Mouse (Mus musculus) hindbrain, embryonic 16.5 days (tissue): ENCODE measurements around the gene Nr2f2. TPM values are rescaled to one million over a fixed set of nuclear protein-coding genes. Genes with fewer than 3 reads are reported as not detected.
A peak's percentile ranks its signal among the peaks of the same experiment; 100 is the strongest.

ENCODE experiments used
- ATAC-seq: fragments of 200-750 bp; cut with Nextera tagmentation; 2 replicates; pipeline ENCODE4 v1.8.0; 2017; ENCODE audit warnings: moderate TSS enrichment, moderate library complexity
- H3K27ac ChIP-seq: fragments of 300-500 bp; sonication (generic); 2 replicates; pipeline ENCODE4 v1.5.1; 2014; ENCODE audit warnings: low read depth, mild to moderate bottlenecking, control low read depth, low read length, moderate library complexity
- H3K27me3 ChIP-seq: fragments of 300-500 bp; sonication (generic); replicated peaks from 2 replicates; pipeline ENCODE4 v1.6.1; 2014; ENCODE audit warnings: low read length; ENCODE audit not compliant: control insufficient read depth, insufficient read depth
- H3K36me3 ChIP-seq: fragments of 300-500 bp; sonication (generic); 2 replicates; pipeline ENCODE4 v1.6.1; 2014; ENCODE audit warnings: mild to moderate bottlenecking, low read length, moderate library complexity, mixed read lengths; ENCODE audit not compliant: control insufficient read depth, insufficient read depth
- H3K4me1 ChIP-seq: fragments of 300-500 bp; sonication (generic); 2 replicates; pipeline ENCODE4 v1.6.1; 2014; ENCODE audit warnings: low read depth, low read length; ENCODE audit not compliant: control insufficient read depth, insufficient read depth
- H3K4me2 ChIP-seq: fragments of 300-500 bp; sonication (generic); 2 replicates; pipeline ENCODE4 v1.6.1; 2014; ENCODE audit warnings: mild to moderate bottlenecking, low read length, control low read depth, moderate library complexity
- H3K4me3 ChIP-seq: fragments of 300-500 bp; sonication (generic); 2 replicates; pipeline ENCODE4 v1.5.1; 2014; ENCODE audit warnings: mild to moderate bottlenecking, low read length, control low read depth, moderate library complexity
- H3K9ac ChIP-seq: fragments of 300-500 bp; sonication (generic); 2 replicates; pipeline ENCODE4 v1.6.1; 2014; ENCODE audit warnings: low read depth, mild to moderate bottlenecking, control low read depth, low read length, moderate library complexity
- H3K9me3 ChIP-seq: fragments of 300-500 bp; sonication (generic); 2 replicates; pipeline ENCODE4 v1.6.1; 2014; ENCODE audit warnings: mild to moderate bottlenecking, low read length, moderate library complexity; ENCODE audit not compliant: control insufficient read depth
- WGBS: fragments of 180-500 bp; shearing (Covaris S2); extraction: QIAGEN DNeasy Blood & Tissue Kit; methylation state at CpG from one replicate; pipeline ENCODE4 v1.1.7; 2014; 5-methylcytosine and 5-hydroxymethylcytosine counted together
- polyA plus RNA-seq: library from polyadenylated mRNA; unstranded; fragments of >200 nt; fragmentation: Nextera tagmentation; extraction: Ambion mirVana; gene quantifications from 2 replicates; pipeline ENCODE4 v1.2.1, GENCODE M21; 2015

Gene Nr2f2
- polyA plus RNA-seq, 1 experiment from 2014 or later: 63.1 TPM

DNA sequence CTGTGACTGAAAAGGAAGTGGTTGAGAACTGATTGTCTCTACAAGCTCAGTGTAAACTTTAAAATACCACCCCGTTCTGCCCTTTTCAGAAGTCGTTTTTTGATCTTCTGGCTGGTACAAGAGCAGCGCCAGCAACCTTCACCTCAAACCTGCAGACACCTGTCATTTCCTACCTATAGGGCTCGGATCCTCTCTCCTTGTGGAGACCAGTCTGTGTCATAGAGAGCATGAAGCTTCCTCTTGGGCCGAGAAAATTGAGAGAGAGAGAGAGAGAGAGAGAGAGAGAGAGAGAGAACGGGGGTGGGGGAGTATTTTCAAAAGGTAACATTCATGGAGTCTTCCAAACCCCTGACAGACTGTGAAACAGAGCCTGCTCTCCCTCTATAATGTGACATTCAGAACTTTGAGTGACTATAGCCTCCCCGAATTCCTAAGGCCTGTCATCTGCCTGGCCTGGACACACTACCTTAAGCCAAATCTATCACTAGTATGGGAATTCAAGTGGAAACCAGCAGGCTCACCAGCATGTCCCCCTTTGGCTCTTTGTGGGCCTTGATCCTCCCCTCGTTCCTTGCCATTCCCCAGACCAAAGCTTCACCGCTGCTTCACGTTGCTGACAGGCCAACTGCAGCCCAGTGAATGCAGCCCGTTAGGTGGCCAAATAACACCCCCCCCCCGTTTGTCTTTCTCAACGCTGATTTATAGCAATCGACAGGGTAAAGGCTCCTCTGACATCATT, 33.4 kb downstream of the Nr2f2 start:
- Histone ChIP-seq H3K4me3 (no peak overlapping the region), H3K9ac (peak overlapping the region; percentile 31; the same call in 1 of the 2 replicates), H3K4me1 (peaks cover 7% of the 10 kb centered on the region), H3K27me3 (peaks cover 35% of the 10 kb centered on the region), H3K9me3 (no peaks in the 10 kb centered on the region), H3K27ac (no peak overlapping the region), H3K36me3 (no peaks in the 10 kb centered on the region), H3K4me2 (peak overlapping the region; percentile 66)
- no peak for ATAC-seq
- WGBS: 19% methylated on average over 14 of the region's 14 CpGs

DNA sequence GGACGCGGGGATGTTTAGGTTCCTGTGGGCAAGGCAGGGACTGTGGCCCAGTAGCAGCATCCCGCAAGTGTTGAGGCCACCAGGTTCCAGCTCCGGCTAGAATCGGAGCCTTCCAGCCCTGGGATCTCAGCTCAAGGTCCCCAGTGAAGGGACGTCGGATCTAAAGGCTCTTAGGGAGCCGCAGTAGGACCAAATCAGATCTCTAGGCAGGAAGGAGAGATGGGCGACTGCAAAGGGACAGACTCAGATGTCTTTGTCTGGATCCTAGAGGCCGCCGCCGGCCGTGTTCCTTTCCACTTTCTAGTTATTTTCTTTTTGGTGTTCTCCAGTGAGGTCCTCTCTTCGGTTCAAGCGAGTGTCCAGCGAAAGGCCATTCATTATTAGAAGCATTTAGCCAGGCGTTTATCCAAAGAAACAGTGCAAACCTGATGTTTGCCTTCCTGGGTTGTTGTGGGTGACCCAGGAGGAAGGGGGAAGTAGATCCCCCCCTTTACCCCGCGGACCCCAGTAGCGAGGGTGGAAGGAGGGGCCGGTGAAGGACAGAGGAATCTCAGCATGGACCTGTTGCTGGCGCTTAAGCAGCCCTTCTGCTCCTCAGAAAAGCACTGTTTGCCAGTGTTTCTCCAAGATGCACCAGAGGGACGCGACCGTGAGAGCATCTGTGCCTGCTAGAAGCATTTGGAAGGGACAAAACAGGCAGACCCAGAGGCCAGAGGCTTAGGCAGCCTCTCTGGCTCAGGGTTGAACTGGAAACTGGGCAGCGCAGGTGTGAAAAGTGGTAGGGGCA, 34.3 kb downstream of the Nr2f2 start:
- ATAC-seq: no peak; the same call in 1 of the 2 replicates
- peak overlapping the region; percentile 53 for H3K9ac ChIP-seq
- H3K4me1 ChIP-seq: peaks cover 3% of the 10 kb centered on the region
- 5% methylated on average over 26 of the region's 26 CpGs for WGBS
- H3K36me3 ChIP-seq: no peaks in the 10 kb centered on the region
- peaks cover 36% of the 10 kb centered on the region for H3K27me3 ChIP-seq
- peak overlapping the region; percentile 40 for H3K4me3 ChIP-seq
- peak overlapping the region; percentile 2; the same call in 1 of the 2 replicates for H3K27ac ChIP-seq
- peak overlapping the region; percentile 66 for H3K4me2 ChIP-seq
- no peaks in the 10 kb centered on the region for H3K9me3 ChIP-seq

DNA sequence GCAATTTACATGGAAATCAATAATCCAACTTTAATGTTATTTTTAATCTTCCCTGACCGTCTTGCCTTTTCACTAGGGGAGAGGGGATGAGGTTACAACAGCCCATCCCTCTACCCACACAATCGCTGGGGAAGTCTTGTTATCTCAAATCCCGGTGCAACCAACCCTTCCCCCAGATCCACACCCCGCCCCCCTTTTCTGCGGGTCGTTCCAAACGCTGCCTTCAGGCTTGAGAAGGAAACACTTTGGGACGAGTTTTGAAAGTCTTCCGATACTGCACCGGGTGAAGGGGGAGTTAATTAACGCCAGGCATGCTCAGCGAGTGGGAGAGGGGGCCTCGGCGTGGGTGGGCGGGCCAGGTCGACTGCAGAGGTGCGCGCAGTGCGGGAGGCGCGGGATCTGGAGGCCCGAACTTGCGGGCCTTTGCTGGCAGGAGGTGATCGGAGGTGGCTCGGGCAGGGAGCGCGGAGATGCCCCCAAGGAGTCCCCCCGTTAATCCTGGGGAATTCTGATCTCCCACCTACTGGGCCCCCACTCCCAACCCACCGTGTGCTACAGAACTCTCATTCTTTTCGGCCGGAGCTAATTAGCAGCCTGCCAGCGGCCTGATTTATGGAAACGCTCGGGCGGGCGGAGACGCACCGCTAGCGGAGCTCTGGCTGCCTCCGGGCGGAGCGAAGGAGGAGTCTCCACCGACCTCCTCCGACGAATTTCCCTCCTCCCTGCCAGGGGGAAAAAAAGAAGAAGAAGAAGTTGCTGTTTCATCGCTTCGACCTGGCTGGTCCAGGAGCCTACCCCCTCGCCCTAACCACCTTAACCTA, 35.1 kb downstream of the Nr2f2 start:
- Histone ChIP-seq H3K9ac (peak overlapping the region; percentile 53), H3K4me2 (peak overlapping the region; percentile 66), H3K36me3 (no peaks in the 10 kb centered on the region), H3K4me3 (peak overlapping the region; percentile 40), H3K4me1 (peaks cover 3% of the 10 kb centered on the region), H3K27me3 (peaks cover 43% of the 10 kb centered on the region), H3K9me3 (no peaks in the 10 kb centered on the region), H3K27ac (peak overlapping the region; percentile 2)
- WGBS: under 1% methylated on average over 48 of the region's 48 CpGs
- peak; percentile 66 for ATAC-seq

DNA sequence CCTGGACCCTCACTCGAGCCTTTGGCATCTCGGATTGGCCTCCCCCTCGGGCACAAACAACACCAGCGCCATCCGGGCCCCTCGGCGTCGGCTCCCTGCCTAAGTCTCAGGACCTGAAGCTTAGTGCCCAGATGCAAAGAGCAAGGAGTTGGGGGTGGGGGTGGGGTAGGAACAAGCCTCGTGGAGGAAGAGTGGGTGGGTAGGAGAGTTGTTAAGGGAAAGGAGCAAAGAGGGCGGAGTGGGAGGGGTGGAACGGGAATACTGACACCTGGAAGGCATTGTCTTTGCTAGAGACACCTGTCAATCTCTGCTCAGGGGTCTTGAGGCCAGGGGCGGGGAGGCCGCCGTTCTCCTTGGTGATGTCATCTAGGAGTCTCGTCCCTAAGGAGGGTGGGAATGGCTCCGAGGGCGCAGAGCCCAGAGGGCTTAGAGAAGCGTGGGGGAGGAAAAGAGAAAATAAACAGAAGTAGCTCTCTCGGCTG, 35.7 kb downstream of the Nr2f2 start:
- 2% methylated on average over 19 of the region's 19 CpGs for WGBS

DNA sequence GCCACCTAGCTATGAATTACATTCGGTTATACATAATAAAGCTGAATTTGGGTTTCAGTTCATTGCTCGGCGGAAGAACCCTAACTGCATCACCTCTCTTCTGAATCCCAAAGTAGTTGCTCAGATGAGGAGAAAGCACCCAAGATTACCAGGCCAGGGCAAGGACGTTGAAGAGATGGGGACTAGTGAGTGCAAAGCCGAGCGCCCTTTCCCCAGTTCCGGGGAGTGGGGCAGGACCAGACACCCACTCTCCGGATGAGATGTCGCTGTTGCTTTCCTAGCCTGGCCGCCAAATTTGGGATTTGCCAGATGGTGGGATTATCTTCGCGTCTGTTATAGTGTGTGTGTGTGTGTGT, 36.4 kb downstream of the Nr2f2 start:
- H3K36me3 ChIP-seq: no peaks in the 10 kb centered on the region
- no peak overlapping the region for H3K4me3 ChIP-seq
- peak overlapping the region; percentile 34; the same call in 1 of the 2 replicates for H3K27ac ChIP-seq
- peak overlapping the region; percentile 30 for H3K4me2 ChIP-seq
- no peak overlapping the region; the same call in 1 of the 2 replicates for H3K9ac ChIP-seq
- peaks cover 37% of the 10 kb centered on the region for H3K27me3 ChIP-seq
- H3K4me1 ChIP-seq: peaks cover 3% of the 10 kb centered on the region
- no peak for ATAC-seq
- H3K9me3 ChIP-seq: no peaks in the 10 kb centered on the region
- 15% methylated on average over 12 of the region's 12 CpGs for WGBS

More for the DNA sequence above, 35.7 kb downstream of the Nr2f2 start:
- H3K27ac ChIP-seq: peak overlapping the region; percentile 39
- H3K4me2 ChIP-seq: peak overlapping the region; percentile 66
- no peaks in the 10 kb centered on the region for H3K36me3 ChIP-seq
- H3K4me1 ChIP-seq: peaks cover 3% of the 10 kb centered on the region
- H3K4me3 ChIP-seq: peak overlapping the region; percentile 40
- ATAC-seq: peak; percentile 48
- no peaks in the 10 kb centered on the region for H3K9me3 ChIP-seq
- H3K27me3 ChIP-seq: peaks cover 39% of the 10 kb centered on the region
- H3K9ac ChIP-seq: no peak overlapping the region; the same call in 1 of the 2 replicates

DNA sequence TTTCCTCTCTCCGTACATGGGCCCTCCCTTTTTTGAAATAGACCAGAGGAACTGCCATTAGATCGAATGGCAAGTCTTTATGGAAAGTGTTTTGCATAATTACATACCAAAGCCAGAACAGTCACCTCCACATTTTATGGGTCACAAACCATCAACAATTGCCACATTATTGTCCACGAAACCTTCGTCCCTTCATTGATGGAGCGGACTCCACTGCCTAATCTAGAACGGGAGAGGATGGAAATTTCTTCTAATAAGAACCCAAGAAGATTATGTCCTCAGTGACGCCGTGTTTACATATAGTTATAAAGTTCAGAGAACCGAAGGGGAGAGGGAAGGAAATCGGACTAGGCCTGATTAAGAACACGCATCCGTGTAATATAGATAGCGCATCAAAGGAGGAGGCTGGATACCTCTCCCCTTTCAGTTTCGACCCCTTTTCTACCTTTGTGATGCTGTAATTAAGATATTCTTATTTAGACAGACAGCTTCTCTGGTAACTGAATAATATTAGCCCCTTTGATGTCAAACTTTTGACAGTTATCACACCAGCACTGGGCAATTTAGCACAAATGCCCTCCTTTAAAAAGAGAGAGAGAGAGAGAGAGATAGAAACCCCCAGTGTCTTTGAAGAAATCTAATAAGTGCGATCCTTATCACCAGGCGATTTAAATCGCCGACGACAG, 36.9 kb downstream of the Nr2f2 start:
- 15% methylated on average over 19 of the region's 19 CpGs for WGBS
- H3K4me2 ChIP-seq: peak overlapping the region; percentile 30

DNA sequence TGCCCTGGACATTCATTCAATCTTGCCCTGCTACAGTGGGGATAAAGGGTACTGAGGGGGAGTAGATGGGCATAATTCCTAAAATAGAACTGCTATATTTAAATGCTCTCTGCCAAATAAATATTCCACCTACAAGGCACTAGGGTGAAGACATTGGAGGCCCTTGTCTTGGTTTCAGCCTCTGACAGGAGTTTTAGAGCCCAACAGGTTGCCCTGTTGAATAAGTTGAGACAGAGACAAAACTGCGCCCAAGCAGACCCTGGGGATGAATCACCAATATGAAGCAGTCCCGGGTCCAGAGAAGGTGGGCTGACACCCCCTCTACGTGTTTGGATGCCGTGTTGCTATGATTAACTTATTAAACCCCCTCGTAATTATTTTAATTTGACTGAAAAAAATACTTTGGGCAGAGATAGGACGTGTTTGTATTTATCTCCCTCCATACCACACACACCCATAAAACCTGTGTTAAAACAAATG, 37.5 kb downstream of the Nr2f2 start:
- H3K9me3 ChIP-seq: no peaks in the 10 kb centered on the region
- peaks cover 33% of the 10 kb centered on the region for H3K27me3 ChIP-seq
- H3K4me3 ChIP-seq: no peak overlapping the region
- no peak overlapping the region for H3K27ac ChIP-seq
- no peak for ATAC-seq
- no peaks in the 10 kb centered on the region; the same call in none of the 2 replicates for H3K4me1 ChIP-seq
- 13% methylated on average over 6 of the region's 6 CpGs for WGBS
- H3K36me3 ChIP-seq: no peaks in the 10 kb centered on the region
- H3K4me2 ChIP-seq: no peak overlapping the region
- H3K9ac ChIP-seq: no peak overlapping the region

More for the DNA sequence above, 36.9 kb downstream of the Nr2f2 start:
- ATAC-seq: no peak
- H3K4me3 ChIP-seq: no peak overlapping the region
- H3K27ac ChIP-seq: peak overlapping the region; percentile 34; the same call in 1 of the 2 replicates
- no peaks in the 10 kb centered on the region for H3K9me3 ChIP-seq
- H3K27me3 ChIP-seq: peaks cover 33% of the 10 kb centered on the region
- H3K9ac ChIP-seq: no peak overlapping the region; the same call in 1 of the 2 replicates
- H3K4me1 ChIP-seq: peaks cover 2% of the 10 kb centered on the region
- H3K36me3 ChIP-seq: no peaks in the 10 kb centered on the region
